Mouse (Mus musculus) neural tube, embryonic 14.5 days (tissue): ENCODE measurements around the gene Mamdc4. TPM values are rescaled to one million over a fixed set of nuclear protein-coding genes. Genes with fewer than 3 reads are reported as not detected.

Experiments used
- ATAC-seq: fragments of 200-750 bp; cut with Nextera tagmentation; 2 replicates; pipeline ENCODE4 v1.8.0; 2017; ENCODE audit warnings: low read depth, mild to moderate bottlenecking, moderate TSS enrichment, moderate library complexity
- H3K27ac ChIP-seq: fragments of 300-500 bp; sonication (generic); 2 replicates; pipeline ENCODE4 v1.5.1; 2014; ENCODE audit warnings: low read depth, mild to moderate bottlenecking, control low read depth, low read length, moderate library complexity, mixed read lengths
- H3K27me3 ChIP-seq: fragments of 300-500 bp; sonication (generic); 2 replicates; pipeline ENCODE4 v1.6.1; 2014; ENCODE audit warnings: low read length; ENCODE audit not compliant: control insufficient read depth, insufficient read depth
- H3K36me3 ChIP-seq: fragments of 300-500 bp; sonication (generic); 2 replicates; pipeline ENCODE4 v1.6.1; 2014; ENCODE audit warnings: low read length, mixed read lengths; ENCODE audit not compliant: control insufficient read depth, insufficient read depth
- H3K4me1 ChIP-seq: fragments of 300-500 bp; sonication (generic); 2 replicates; pipeline ENCODE4 v1.6.1; 2014; ENCODE audit warnings: low read length; ENCODE audit not compliant: control insufficient read depth, insufficient read depth
- H3K4me2 ChIP-seq: fragments of 300-500 bp; sonication (generic); 2 replicates; pipeline ENCODE4 v1.6.1; 2014; ENCODE audit warnings: mild to moderate bottlenecking, low read depth, low read length, control low read depth
- H3K4me3 ChIP-seq: fragments of 300-500 bp; sonication (generic); 2 replicates; pipeline ENCODE4 v1.5.1; 2014; ENCODE audit warnings: low read depth, low read length, control low read depth, mixed read lengths
- H3K9ac ChIP-seq: fragments of 300-500 bp; sonication (generic); replicated peaks from 2 replicates; pipeline ENCODE4 v1.6.1; 2014; ENCODE audit warnings: low read depth, mild to moderate bottlenecking, control low read depth, low read length, mixed read lengths
- H3K9me3 ChIP-seq: fragments of 300-500 bp; sonication (generic); 2 replicates; pipeline ENCODE4 v1.6.1; 2016; ENCODE audit warnings: low read length; ENCODE audit not compliant: control insufficient read depth
- WGBS: fragments of 180-500 bp; shearing (Covaris S2); extraction: QIAGEN DNeasy Blood & Tissue Kit; methylation state at CpG from one replicate; pipeline ENCODE4 v1.1.7; 2014; 5-methylcytosine and 5-hydroxymethylcytosine counted together
- polyA plus RNA-seq: library from polyadenylated mRNA; unstranded; fragments of >200 nt; fragmentation: Nextera tagmentation; extraction: Ambion mirVana; gene quantifications from 2 replicates; pipeline ENCODE4 v1.2.1, GENCODE M21; 2014

The Mamdc4 gene
- polyA plus RNA-seq, 1 experiment from 2014 or later, result 2.3 TPM

DNA sequence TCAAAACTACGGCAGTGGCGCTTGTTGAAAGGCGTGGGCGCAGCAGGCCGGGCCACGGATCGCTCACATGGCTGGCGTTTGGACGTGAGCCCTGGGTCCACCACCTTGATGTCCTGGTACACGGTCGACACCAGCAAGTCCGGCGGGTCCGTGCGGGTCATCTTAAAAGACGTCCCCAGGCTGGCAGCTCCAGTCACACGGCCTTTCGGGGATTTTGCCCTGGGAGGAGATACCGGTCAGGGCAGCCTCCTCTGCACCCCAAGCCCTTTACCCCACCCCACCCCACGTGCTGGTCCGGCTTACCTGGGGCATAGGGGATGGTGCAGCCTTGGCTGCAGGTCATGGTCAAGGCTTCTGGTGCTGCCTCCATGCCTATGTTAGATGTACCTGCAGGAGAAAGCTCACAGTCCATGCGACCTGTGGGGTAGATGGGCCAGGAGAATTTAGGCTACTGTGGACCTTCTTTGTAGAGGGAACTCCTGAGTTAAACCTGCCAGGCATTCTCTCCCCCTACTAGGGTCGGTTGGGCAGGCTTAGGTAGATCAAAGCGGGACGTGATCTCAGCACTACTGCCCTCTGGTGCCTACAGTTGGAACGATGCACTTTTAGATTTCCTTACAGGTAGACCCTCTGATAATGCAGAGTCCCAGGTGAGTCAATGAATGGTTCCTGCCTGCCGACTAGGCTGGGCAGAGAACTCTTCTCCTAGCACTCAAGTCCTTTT lies 5.3 kb upstream of the Mamdc4 start:
- H3K4me3 ChIP-seq, result peak overlapping the region; percentile 7; the same call in 1 of the 2 replicates
- H3K9me3 ChIP-seq, result no peaks in the 10 kb centered on the region
- H3K4me1 ChIP-seq, result peaks cover 50% of the 10 kb centered on the region
- WGBS, result 6% methylated on average over 27 of the region's 27 CpGs
- ATAC-seq, result no peak
- no peak overlapping the region for H3K27ac ChIP-seq
- peaks cover 41% of the 10 kb centered on the region for H3K27me3 ChIP-seq
- peaks cover 7% of the 10 kb centered on the region; the same call in 1 of the 2 replicates for H3K36me3 ChIP-seq
- no peak overlapping the region for H3K9ac ChIP-seq
- H3K4me2 ChIP-seq, result peak overlapping the region; percentile 23

DNA sequence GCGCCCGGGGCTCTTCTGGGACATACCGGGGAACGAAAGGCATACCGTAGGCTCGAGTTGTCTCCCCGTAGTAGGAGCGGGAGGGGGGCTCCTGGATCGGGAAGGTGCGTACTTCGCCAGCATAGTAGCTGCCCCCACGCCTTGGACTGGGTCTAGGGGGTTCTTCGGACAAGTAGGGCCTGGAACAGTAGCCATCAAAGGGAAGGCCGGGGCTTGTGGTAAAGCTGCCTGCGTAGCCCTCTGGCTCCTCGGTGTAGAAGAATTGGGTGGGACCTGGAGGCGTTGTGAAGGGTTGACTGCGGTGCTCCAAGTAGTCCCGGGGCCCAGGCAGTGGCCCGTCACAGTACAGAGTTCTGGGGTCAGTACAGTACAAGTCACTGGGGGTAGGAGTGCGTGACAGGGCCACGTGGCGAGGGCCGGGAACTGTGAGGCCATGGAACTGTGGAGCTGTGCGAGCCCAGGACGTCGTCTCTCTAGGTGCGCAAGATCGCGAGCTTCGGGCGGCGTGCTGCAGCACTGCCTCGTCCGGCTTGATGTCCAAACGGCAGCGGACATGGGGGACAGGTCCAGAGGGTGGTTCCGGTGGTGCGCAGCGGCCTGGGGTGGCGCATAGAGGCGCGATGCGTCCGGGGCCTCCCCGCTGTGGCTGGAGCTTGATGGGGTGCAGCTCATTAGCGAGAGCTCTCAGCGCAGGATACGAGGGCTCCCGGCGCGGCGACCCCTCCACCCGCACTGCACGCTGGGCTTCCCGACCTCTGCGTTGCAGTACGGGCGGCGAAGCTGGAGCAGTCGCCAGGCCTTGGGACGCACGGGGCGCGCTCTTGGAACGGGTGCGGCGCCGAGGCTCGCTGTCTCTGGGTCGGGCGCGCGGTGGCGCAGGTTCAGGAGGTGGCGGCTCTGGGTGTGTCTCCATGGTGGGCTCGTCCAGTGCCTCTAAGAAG lies 4.4 kb upstream of the Mamdc4 start:
- Histone ChIP-seq H3K9ac (no peak overlapping the region), H3K4me2 (peak overlapping the region; percentile 23), H3K27ac (no peak overlapping the region), H3K4me1 (peaks cover 50% of the 10 kb centered on the region), H3K9me3 (no peaks in the 10 kb centered on the region), H3K36me3 (peaks cover 5% of the 10 kb centered on the region; the same call in 1 of the 2 replicates), H3K27me3 (peaks cover 41% of the 10 kb centered on the region), H3K4me3 (peak overlapping the region; percentile 7; the same call in 1 of the 2 replicates)
- ATAC-seq, result no peak
- WGBS, result 6% methylated on average over 76 of the region's 77 CpGs

DNA sequence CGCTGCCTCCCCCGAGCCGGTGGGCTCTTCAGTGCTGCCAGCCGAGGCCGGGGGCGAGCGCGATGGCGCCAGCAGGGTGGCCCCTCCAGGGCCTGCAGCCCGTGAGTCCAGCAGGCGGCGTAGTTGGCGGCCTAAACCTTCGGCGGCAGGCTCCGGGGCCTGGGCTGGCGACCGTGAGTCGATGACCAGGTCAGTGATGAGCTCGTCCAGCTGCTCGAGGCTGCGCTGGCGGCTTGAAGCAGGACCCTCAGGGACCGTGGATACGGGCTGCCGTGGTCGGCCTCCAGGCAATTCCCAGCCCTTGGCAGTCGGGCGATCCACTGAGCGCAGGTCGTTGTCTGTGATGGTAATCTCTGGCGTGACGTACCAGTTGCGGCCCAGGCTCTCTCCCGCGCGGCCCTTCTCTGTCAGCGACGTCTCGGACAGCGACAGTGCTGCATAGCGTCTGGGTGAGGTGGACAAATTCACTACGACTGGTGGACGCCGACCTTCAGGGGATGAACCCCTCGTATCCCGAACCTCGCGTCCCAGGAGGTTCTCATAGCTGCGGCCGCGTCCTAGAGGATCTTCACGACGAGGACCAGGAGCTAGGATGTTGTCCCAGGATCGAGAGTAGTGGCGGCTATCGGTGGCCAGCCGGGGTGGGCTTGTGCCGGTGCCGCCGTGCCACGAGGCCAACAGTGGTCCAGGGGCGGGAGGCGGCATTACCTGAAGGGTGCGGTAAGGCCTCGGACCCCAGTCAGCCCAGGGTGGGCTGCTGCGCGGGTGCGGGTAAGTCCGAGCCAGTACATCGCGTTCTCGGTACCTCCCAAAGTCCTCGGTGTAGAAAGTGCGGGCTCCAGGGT lies 3.5 kb upstream of the Mamdc4 start:
- Histone ChIP-seq H3K27ac (no peak overlapping the region), H3K4me1 (peaks cover 55% of the 10 kb centered on the region), H3K4me2 (peak overlapping the region; percentile 27), H3K27me3 (peaks cover 41% of the 10 kb centered on the region), H3K9ac (no peak overlapping the region), H3K9me3 (no peaks in the 10 kb centered on the region), H3K36me3 (peaks cover 3% of the 10 kb centered on the region; the same call in 1 of the 2 replicates), H3K4me3 (peak overlapping the region; percentile 16; the same call in 1 of the 2 replicates)
- WGBS, result 8% methylated on average over 74 of the region's 75 CpGs
- no peak for ATAC-seq

DNA sequence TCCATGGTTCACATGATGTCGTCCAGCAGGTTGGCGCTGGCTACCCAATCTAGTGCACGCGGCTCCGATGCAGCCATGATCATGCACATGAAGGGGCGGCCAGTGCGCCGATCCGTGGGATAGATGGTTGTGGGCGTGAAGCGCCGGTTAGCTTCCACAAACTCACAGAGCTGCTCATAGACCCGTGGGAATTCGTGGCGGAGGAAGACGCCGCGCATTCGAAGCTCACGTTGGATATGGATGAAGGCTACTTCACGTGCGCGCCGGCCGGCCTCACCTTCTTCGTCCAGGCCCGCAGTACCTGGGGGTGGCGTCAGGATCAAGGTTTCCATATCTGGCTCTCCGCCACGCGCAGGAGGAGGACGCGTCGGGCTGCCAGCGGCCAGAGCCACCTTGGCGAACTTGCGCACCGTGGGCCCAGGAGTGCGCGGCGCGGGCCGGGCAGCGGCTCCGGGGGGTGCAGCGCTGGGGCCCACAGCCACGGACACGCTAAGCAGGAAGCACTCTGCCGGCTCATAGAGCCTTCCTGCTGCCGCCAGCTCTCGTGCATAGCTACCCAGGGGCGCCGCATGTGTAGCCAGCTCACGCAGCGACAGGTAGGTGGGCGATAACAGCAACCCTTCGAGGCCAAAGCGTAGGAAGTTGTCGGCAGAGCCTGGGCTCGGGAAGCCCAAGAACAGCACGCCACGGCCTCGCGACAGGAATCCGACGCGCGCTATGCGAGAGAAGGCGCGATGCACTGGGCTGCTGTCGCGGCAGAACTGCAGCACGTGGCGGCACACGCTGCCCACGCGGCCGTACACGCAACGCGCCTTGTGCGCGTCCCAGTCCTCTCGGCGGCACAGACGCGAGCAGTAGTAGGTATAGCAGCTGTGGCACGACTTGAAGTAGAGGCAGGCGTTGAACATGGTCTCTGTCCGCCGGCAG lies 2.6 kb upstream of the Mamdc4 start:
- Histone ChIP-seq H3K9ac (no peak overlapping the region), H3K4me2 (peak overlapping the region; percentile 27), H3K36me3 (peaks cover 3% of the 10 kb centered on the region; the same call in 1 of the 2 replicates), H3K4me1 (peaks cover 46% of the 10 kb centered on the region), H3K4me3 (peak overlapping the region; percentile 16; the same call in 1 of the 2 replicates), H3K27ac (no peak overlapping the region), H3K9me3 (no peaks in the 10 kb centered on the region), H3K27me3 (peaks cover 41% of the 10 kb centered on the region)
- ATAC-seq, result no peak
- WGBS, result 13% methylated on average over 91 of the region's 92 CpGs

DNA sequence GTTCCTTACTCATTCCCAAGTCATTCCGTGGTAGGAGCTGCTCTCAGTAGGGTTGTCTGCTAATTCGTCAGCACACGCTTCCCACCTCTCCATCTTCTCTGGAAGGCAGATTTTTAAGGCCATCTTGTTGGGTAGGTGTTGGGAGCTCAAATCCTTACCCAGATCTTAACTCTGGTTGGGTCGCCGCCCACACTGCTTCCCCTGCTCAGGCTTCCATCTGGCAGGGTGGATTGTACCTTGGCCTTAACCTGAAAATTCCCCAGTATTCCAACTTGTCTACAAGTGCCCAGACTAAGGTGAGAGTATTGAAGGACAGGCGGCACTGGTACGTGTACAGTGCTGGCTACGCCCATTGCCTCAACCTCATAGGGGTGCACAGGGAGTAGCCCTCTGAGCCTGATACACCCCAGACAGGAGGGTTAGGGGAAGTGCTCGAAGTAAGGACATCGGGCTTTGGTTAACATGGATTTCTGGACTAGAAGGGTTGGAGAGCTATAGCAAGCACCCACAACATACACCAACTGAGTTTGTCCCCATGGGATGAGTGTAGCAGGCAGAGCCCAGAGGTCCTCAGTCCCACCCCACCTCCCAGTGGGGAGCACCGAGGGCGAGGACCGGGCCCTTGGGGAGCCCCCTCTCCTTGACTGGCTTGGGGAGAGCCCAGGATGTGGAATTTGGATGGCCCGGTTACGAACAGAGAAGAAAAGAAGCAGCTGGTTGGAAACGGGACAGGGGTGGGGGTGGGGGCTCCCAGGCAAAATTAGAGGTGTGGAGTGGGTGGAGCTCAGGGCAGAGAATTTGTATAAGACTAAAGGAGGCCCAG lies 1.6 kb upstream of the Mamdc4 start:
- ATAC-seq, result no peak
- Histone ChIP-seq H3K27me3 (peaks cover 41% of the 10 kb centered on the region), H3K9ac (no peak overlapping the region), H3K27ac (no peak overlapping the region), H3K4me3 (no peak overlapping the region), H3K9me3 (no peaks in the 10 kb centered on the region), H3K4me2 (no peak overlapping the region), H3K4me1 (peaks cover 39% of the 10 kb centered on the region), H3K36me3 (peaks cover 3% of the 10 kb centered on the region; the same call in 1 of the 2 replicates)
- 78% methylated on average over 16 of the region's 16 CpGs for WGBS

DNA sequence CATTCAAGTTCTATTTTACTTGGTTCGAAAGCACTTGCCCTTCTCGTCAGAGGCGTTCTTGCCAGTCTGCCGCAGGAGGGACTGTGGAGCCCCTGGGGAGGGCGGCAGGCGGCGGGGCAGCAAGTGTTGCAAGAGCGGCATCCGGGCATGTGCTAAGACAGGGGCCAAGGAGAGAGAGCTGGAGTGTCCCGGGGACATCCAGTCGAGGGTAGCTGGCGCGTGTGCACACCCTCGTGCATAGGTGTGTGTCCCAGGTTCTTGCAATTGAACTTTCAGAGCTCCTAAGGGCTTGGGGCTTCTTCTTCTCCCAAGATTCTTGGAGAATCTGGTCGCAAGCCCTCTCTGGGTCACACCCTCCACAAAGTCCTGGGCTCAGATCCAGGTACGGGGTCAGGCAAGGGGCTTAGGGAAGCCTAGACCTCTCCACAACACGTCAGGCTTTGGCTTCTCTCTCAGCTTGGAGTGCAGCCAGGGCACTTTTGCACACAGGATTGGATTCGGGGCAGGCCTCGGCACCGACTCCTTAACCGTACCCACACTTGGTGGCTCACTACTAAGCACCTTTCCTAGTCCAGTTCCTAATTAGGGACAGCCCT lies 885 bp upstream of the Mamdc4 start:
- peak overlapping the region; percentile 66 for H3K4me2 ChIP-seq
- H3K27me3 ChIP-seq, result peaks cover 40% of the 10 kb centered on the region
- no peaks in the 10 kb centered on the region for H3K9me3 ChIP-seq
- peaks cover 3% of the 10 kb centered on the region; the same call in 1 of the 2 replicates for H3K36me3 ChIP-seq
- H3K4me3 ChIP-seq, result peak overlapping the region; percentile 45
- peak overlapping the region; percentile 58 for H3K9ac ChIP-seq
- H3K4me1 ChIP-seq, result peaks cover 34% of the 10 kb centered on the region
- peak; percentile 11; the same call in 1 of the 2 replicates for ATAC-seq
- H3K27ac ChIP-seq, result peak overlapping the region; percentile 82
- WGBS, result 16% methylated on average over 21 of the region's 21 CpGs

DNA sequence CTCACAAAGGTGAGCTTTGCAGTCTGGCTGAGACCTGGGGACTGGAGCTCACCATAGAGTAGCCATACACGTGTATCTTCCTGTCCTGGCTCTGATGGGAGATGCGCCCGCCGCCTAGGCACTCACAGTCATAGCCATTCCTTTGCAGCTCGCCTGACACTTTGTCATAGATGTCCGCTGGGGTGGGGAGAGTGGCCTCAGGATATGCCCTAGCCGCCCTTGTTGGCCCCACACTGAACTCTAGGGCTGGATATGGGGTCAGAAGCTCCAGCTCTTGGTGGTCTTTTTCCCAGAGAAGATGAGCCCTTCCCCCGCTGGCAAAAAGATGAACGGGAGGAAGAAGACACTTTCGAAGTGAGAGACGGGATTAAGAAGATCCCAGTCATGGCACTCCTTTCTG lies 509 bp downstream of the Mamdc4 start:
- H3K9me3 ChIP-seq, result no peaks in the 10 kb centered on the region
- H3K36me3 ChIP-seq, result peaks cover 4% of the 10 kb centered on the region; the same call in 1 of the 2 replicates
- peaks cover 25% of the 10 kb centered on the region for H3K4me1 ChIP-seq
- 16% methylated on average over 11 of the region's 11 CpGs for WGBS
- H3K4me2 ChIP-seq, result peak overlapping the region; percentile 74
- peak overlapping the region; percentile 45 for H3K4me3 ChIP-seq
- peak overlapping the region; percentile 58 for H3K9ac ChIP-seq
- ATAC-seq, result no peak
- H3K27ac ChIP-seq, result peak overlapping the region; percentile 82; the same call in 1 of the 2 replicates
- H3K27me3 ChIP-seq, result peaks cover 26% of the 10 kb centered on the region
